Mouse (Mus musculus) liver, embryonic 14.5 days (tissue): ENCODE data around the gene Stub1. TPM values are rescaled to one million over a fixed set of nuclear protein-coding genes. Genes with fewer than 3 reads are reported as not detected.
"Not testable (repeated sequence)": the region's sequence is repeated elsewhere in the genome, so short reads cannot be mapped to it uniquely, and the experiment has no call there.

Experiments
- ATAC-seq: fragments of 200-750 bp; cut with Nextera tagmentation; 2 replicates; pipeline ENCODE4 v1.8.0; 2017; ENCODE audit warnings: moderate number of reproducible peaks, mild to moderate bottlenecking, moderate library complexity; ENCODE audit not compliant: insufficient read depth
- DNase-seq, 3 experiments: peaks; one replicate each; pipeline ENCODE4 v3.0.0-alpha.2; 2012 to 2013; ENCODE audit warnings: low read depth in 3 of 3, low spot score in 3 of 3
- H3K27ac ChIP-seq: fragments of 300-500 bp; sonication (generic); 2 replicates; pipeline ENCODE4 v1.5.1; 2014; ENCODE audit warnings: moderate library complexity, mild to moderate bottlenecking, control low read depth, inconsistent platforms
- H3K27me3 ChIP-seq: fragments of 300-500 bp; sonication (generic); 2 replicates; pipeline ENCODE4 v1.6.1; 2014; ENCODE audit warnings: mild to moderate bottlenecking, low read length, moderate library complexity; ENCODE audit not compliant: control insufficient read depth, insufficient read depth
- H3K36me3 ChIP-seq: fragments of 300-500 bp; sonication (generic); replicated peaks from 2 replicates; pipeline ENCODE4 v1.6.1; 2014; ENCODE audit warnings: low read depth; ENCODE audit not compliant: control insufficient read depth, insufficient read depth
- H3K4me1 ChIP-seq, 2 experiments: fragments of 200-500 bp in 1 of 2; fragments of 300-500 bp in 1 of 2; sonication (generic) in 1 of 2; replicated peaks; 2 replicates each; pipeline ENCODE4 v1.6.1; 2012 to 2014; ENCODE audit warnings: antibody characterized with exemption in 1 of 2, inconsistent platforms in 1 of 2, low read length in 1 of 2; ENCODE audit not compliant: control insufficient read depth in 2 of 2, insufficient read depth in 2 of 2
- H3K4me2 ChIP-seq: fragments of 300-500 bp; sonication (generic); 2 replicates; pipeline ENCODE4 v1.6.1; 2014; ENCODE audit warnings: low read depth, mild to moderate bottlenecking, control low read depth, moderate library complexity
- H3K4me3 ChIP-seq, 2 experiments: fragments of 200-500 bp in 1 of 2; fragments of 300-500 bp in 1 of 2; sonication (generic) in 1 of 2; 2 replicates each; pipeline ENCODE4 v1.5.1; 2012 to 2014; ENCODE audit warnings: low read depth in 2 of 2, low read length in 2 of 2, mild to moderate bottlenecking in 2 of 2, control low read depth in 1 of 2, inconsistent platforms in 1 of 2, moderate library complexity in 1 of 2; ENCODE audit not compliant: insufficient read depth in 1 of 2
- H3K9ac ChIP-seq: fragments of 300-500 bp; sonication (generic); replicated peaks from 2 replicates; pipeline ENCODE4 v1.6.1; 2014; ENCODE audit warnings: mild to moderate bottlenecking, control low read depth, moderate library complexity
- H3K9me3 ChIP-seq: fragments of 300-500 bp; sonication (generic); 2 replicates; pipeline ENCODE4 v1.6.1; 2016; ENCODE audit warnings: low read length, mixed read lengths; ENCODE audit not compliant: control insufficient read depth
- CTCF ChIP-seq: IDR thresholded peaks from 2 replicates; pipeline ENCODE4 v1.5.1; 2016; ENCODE audit warnings: antibody characterized with exemption, low read depth, control low read depth
- EP300 ChIP-seq: IDR thresholded peaks from 2 replicates; pipeline ENCODE4 v1.6.1; 2016; ENCODE audit warnings: antibody characterized with exemption, low read depth
- WGBS: fragments of 180-500 bp; shearing (Covaris S2); extraction: QIAGEN DNeasy Blood & Tissue Kit; methylation state at CpG from one replicate; pipeline ENCODE4 v1.1.7; 2014; ENCODE audit not compliant: insufficient replicate concordance; 5-methylcytosine and 5-hydroxymethylcytosine counted together
- polyA plus RNA-seq, 2 experiments: library from polyadenylated mRNA; depleted of rRNA in 1 of 2; stranded (reverse) in 1 of 2; unstranded in 1 of 2; fragments of >200 nt; fragmentation: Nextera tagmentation in 1 of 2; extraction: Ambion mirVana in 1 of 2; gene quantifications; 2 replicates each; pipeline versions ENCODE4 v1.2.1 to v1.2.3; 2012 to 2014

The Stub1 gene
- polyA plus RNA-seq, 2 experiments = 85.1 to 96.7 TPM

- H3K4me1 ChIP-seq = peaks cover 4 to 16% of the 10 kb centered on the region in 2 experiments
- 66% methylated on average over 11 of the region's 11 CpGs for WGBS
- H3K27ac ChIP-seq = no peak overlapping the region
- H3K4me3 ChIP-seq = peak overlapping the region; percentile 91 to 93; a peak in 3 of 4 replicates
- ATAC-seq = no peak
- no peak for TF ChIP-seq EP300
- no peak for TF ChIP-seq CTCF
- no peak for DNase-seq
- peaks cover 3% of the 10 kb centered on the region; the same call in 1 of the 2 replicates for H3K36me3 ChIP-seq
- no peaks in the 10 kb centered on the region for H3K9me3 ChIP-seq
- peak overlapping the region; percentile 94 for H3K4me2 ChIP-seq
- H3K9ac ChIP-seq = no peak overlapping the region; the same call in 1 of the 2 replicates
- no peaks in the 10 kb centered on the region for H3K27me3 ChIP-seq
Measured at GRCm38 (mm10) chr17:25873405-25874147, 40.4 kb upstream of the Stub1 start.

GRCm38 (mm10) chr17:25872676-25873075, 39.5 kb upstream of the Stub1 start:
- Histone ChIP-seq H3K4me1 (peaks cover 4 to 20% of the 10 kb centered on the region in 2 experiments), H3K27me3 (no peaks in the 10 kb centered on the region), H3K9ac (no peak overlapping the region), H3K27ac (no peak overlapping the region), H3K36me3 (peaks cover under 1% of the 10 kb centered on the region; the same call in 1 of the 2 replicates), H3K4me2 (no peak overlapping the region), H3K9me3 (no peaks in the 10 kb centered on the region), H3K4me3 (no peak overlapping the region)
- ATAC-seq = no peak
- WGBS = 68% methylated on average over 3 of the region's 3 CpGs
- DNase-seq = no peak
- TF ChIP-seq CTCF (no peak), EP300 (no peak)

GRCm38 (mm10) chr17:25871566-25871965, 38.4 kb upstream of the Stub1 start:
- not testable (repeated sequence) for H3K4me2 ChIP-seq, H3K9me3 ChIP-seq, DNase-seq, H3K9ac ChIP-seq, ATAC-seq, H3K36me3 ChIP-seq, H3K4me3 ChIP-seq, H3K27ac ChIP-seq, H3K27me3 ChIP-seq
- peaks cover 4 to 24% of the 10 kb centered on the region in 2 experiments for H3K4me1 ChIP-seq

GRCm38 (mm10) chr17:25869954-25870353, 36.8 kb upstream of the Stub1 start:
- 73% methylated on average over 2 of the region's 2 CpGs for WGBS
- no peak overlapping the region for H3K4me3 ChIP-seq
- H3K27me3 ChIP-seq = no peaks in the 10 kb centered on the region
- H3K4me2 ChIP-seq = no peak overlapping the region
- H3K9ac ChIP-seq = no peak overlapping the region
- H3K9me3 ChIP-seq = no peaks in the 10 kb centered on the region
- H3K27ac ChIP-seq = no peak overlapping the region
- DNase-seq = no peak
- no peaks in the 10 kb centered on the region; the same call in 1 of the 2 replicates for H3K36me3 ChIP-seq
- no peak for ATAC-seq
- peaks cover 0 to 22% of the 10 kb centered on the region in 2 experiments; a peak in 3 of 4 replicates for H3K4me1 ChIP-seq
- no peak for TF ChIP-seq CTCF
- TF ChIP-seq EP300 = no peak

GRCm38 (mm10) chr17:25869498-25869897, 36.3 kb upstream of the Stub1 start:
- WGBS = 87% methylated on average over 8 of the region's 8 CpGs
- no peaks in the 10 kb centered on the region for H3K9me3 ChIP-seq
- ATAC-seq (no peak), DNase-seq (no peak)
- H3K4me3 ChIP-seq = no peak overlapping the region
- no peak overlapping the region for H3K27ac ChIP-seq
- H3K9ac ChIP-seq = no peak overlapping the region
- no peaks in the 10 kb centered on the region for H3K27me3 ChIP-seq
- peaks cover 0 to 22% of the 10 kb centered on the region in 2 experiments; a peak in 3 of 4 replicates for H3K4me1 ChIP-seq
- no peak overlapping the region for H3K4me2 ChIP-seq
- TF ChIP-seq CTCF (no peak), EP300 (no peak)
- no peaks in the 10 kb centered on the region; the same call in 1 of the 2 replicates for H3K36me3 ChIP-seq
